Mouse (Mus musculus) heart, embryonic 12.5 days (tissue): Measurements from ENCODE around the gene Ucn2. TPM values are rescaled to one million over a fixed set of nuclear protein-coding genes. Genes with fewer than 3 reads are reported as not detected.
A peak's percentile ranks its signal among the peaks of the same experiment; 100 is the strongest.

ENCODE experiments used
- ATAC-seq: fragments of 200-750 bp; cut with Nextera tagmentation; 2 replicates; pipeline ENCODE4 v1.8.0; 2017; ENCODE audit warnings: moderate TSS enrichment, moderate library complexity; ENCODE audit not compliant: insufficient number of reproducible peaks, low FRiP score
- H3K27ac ChIP-seq: fragments of 300-500 bp; sonication (generic); 2 replicates; pipeline ENCODE4 v1.5.1; 2016; ENCODE audit warnings: mild to moderate bottlenecking, moderate library complexity; ENCODE audit not compliant: poor library complexity, severe bottlenecking
- H3K27me3 ChIP-seq: fragments of 300-500 bp; sonication (generic); replicated peaks from 2 replicates; pipeline ENCODE4 v1.6.1; 2016; ENCODE audit warnings: mild to moderate bottlenecking, moderate library complexity
- H3K36me3 ChIP-seq: fragments of 300-500 bp; sonication (generic); 2 replicates; pipeline ENCODE4 v1.6.1; 2016; ENCODE audit warnings: mild to moderate bottlenecking, moderate library complexity
- H3K4me1 ChIP-seq: fragments of 300-500 bp; sonication (generic); replicated peaks from 2 replicates; pipeline ENCODE4 v1.6.1; 2016; ENCODE audit warnings: mild to moderate bottlenecking
- H3K4me2 ChIP-seq: fragments of 300-500 bp; sonication (generic); 2 replicates; pipeline ENCODE4 v1.6.1; 2016; ENCODE audit warnings: mild to moderate bottlenecking, moderate library complexity
- H3K4me3 ChIP-seq: fragments of 300-500 bp; sonication (generic); 2 replicates; pipeline ENCODE4 v1.5.1; 2016; ENCODE audit warnings: mild to moderate bottlenecking
- H3K9ac ChIP-seq: fragments of 300-500 bp; sonication (generic); 2 replicates; pipeline ENCODE4 v1.6.1; 2016; ENCODE audit warnings: mild to moderate bottlenecking, moderate library complexity
- H3K9me3 ChIP-seq: fragments of 300-500 bp; sonication (generic); replicated peaks from 2 replicates; pipeline ENCODE4 v1.6.1; 2016; ENCODE audit warnings: mild to moderate bottlenecking, moderate library complexity
- WGBS: fragments of 180-500 bp; shearing (Covaris S2); methylation state at CpG from one replicate; pipeline ENCODE4 v1.1.7; 2016; 5-methylcytosine and 5-hydroxymethylcytosine counted together
- polyA plus RNA-seq: library from polyadenylated mRNA; unstranded; fragments of >200 nt; fragmentation: Nextera tagmentation; extraction: Ambion mirVana; gene quantifications from 2 replicates; pipeline ENCODE4 v1.2.1, GENCODE M21; 2016

Ucn2 gene
- polyA plus RNA-seq, 1 experiment from 2014 or later: not detected

DNA sequence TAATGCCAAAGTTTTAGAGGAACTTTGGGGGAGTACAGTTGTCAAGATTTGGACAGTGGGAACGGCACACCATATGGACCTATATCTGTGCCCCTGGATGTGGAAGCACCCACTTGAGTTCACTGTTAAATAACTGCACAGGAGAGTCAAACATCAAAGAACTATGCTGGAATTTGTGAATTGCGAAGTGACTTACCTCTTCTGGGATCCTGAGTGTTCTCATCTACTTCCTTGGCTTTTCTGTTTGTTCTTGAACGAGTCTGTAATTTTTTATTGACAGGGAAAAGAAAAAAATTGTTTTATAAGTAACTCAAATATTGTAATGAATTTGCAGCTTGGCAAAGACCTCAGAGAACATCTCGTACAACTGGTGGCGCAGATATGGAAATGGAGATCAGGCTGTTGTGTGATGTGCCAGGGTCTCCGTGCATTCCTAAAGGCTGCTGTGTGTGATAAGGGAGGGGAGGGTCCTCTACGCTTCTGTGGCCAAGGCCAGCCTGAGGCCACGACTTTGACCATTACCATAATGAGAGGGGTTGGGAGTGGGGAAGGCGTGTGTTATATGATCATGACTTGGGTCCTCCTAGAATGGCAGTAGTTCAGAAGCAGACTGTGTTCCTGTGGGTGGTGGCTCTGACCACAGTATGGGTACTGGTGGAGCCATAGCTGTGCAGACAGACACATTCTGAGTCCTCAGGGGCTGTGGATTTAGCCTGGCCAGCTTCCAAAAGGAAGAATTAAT lies 7.0 kb downstream of the Ucn2 start:
- no peak overlapping the region for H3K27ac ChIP-seq
- WGBS: 49% methylated on average over 9 of the region's 9 CpGs

GRCm38 (mm10) chr9:108996411-108996810 lies 10.6 kb downstream of the Ucn2 start:
- Histone ChIP-seq H3K27ac (no peak overlapping the region), H3K4me2 (no peak overlapping the region), H3K36me3 (no peaks in the 10 kb centered on the region), H3K4me1 (peaks cover 15% of the 10 kb centered on the region), H3K9me3 (no peaks in the 10 kb centered on the region), H3K9ac (no peak overlapping the region), H3K4me3 (no peak overlapping the region), H3K27me3 (no peaks in the 10 kb centered on the region)
- ATAC-seq: no peak
- WGBS: 66% methylated on average over 9 of the region's 9 CpGs

More for the DNA sequence above, 7.0 kb downstream of the Ucn2 start:
- peak overlapping the region; percentile 56; the same call in 1 of the 2 replicates for H3K4me3 ChIP-seq
- no peaks in the 10 kb centered on the region for H3K27me3 ChIP-seq
- no peaks in the 10 kb centered on the region for H3K9me3 ChIP-seq
- no peaks in the 10 kb centered on the region for H3K36me3 ChIP-seq
- no peak overlapping the region for H3K9ac ChIP-seq
- peak overlapping the region; percentile 83 for H3K4me2 ChIP-seq
- H3K4me1 ChIP-seq: peaks cover 42% of the 10 kb centered on the region
- no peak for ATAC-seq

- no peak overlapping the region for H3K4me2 ChIP-seq
- H3K36me3 ChIP-seq: no peaks in the 10 kb centered on the region
- peaks cover 4% of the 10 kb centered on the region; the same call in 1 of the 2 replicates for H3K4me1 ChIP-seq
- H3K9me3 ChIP-seq: no peaks in the 10 kb centered on the region
- 73% methylated on average over 19 of the region's 19 CpGs for WGBS
- no peak overlapping the region for H3K9ac ChIP-seq
- no peak overlapping the region for H3K27ac ChIP-seq
- no peaks in the 10 kb centered on the region for H3K27me3 ChIP-seq
- H3K4me3 ChIP-seq: no peak overlapping the region
- no peak for ATAC-seq
Observed at GRCm38 (mm10) chr9:108998287-108999166, 12.7 kb downstream of the Ucn2 start.

- H3K36me3 ChIP-seq: no peaks in the 10 kb centered on the region
- H3K27ac ChIP-seq: no peak overlapping the region
- no peaks in the 10 kb centered on the region for H3K27me3 ChIP-seq
- H3K4me2 ChIP-seq: no peak overlapping the region
- H3K9ac ChIP-seq: no peak overlapping the region
- no peak overlapping the region for H3K4me3 ChIP-seq
- WGBS: 74% methylated on average over 4 of the region's 4 CpGs
- peaks cover 4% of the 10 kb centered on the region; the same call in 1 of the 2 replicates for H3K4me1 ChIP-seq
- ATAC-seq: no peak
- no peaks in the 10 kb centered on the region for H3K9me3 ChIP-seq
Observed at GRCm38 (mm10) chr9:108999167-108999526, 13.3 kb downstream of the Ucn2 start.

DNA sequence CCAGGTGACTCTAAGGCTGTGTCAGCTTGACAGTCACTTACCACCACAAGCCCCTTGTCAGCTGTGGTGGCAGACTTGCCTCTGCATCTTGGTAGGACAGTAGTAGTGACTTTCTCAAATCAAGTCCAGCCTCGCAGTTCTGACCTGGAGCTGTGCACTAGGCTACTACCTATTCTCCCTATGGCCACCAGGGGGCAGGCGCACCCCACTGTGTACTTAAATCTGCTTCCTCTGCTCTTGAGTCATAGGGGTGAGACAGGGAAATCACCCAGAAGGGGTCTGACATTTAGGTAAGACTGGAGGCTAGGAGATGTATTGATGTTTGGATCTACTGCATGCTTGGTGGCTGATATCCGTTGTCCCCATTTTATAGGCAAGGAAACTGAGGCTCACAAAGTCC lies 14.9 kb downstream of the Ucn2 start:
- no peak overlapping the region for H3K4me3 ChIP-seq
- no peak overlapping the region for H3K27ac ChIP-seq
- H3K9ac ChIP-seq: no peak overlapping the region
- peak; percentile 54 for ATAC-seq
- no peaks in the 10 kb centered on the region for H3K9me3 ChIP-seq
- WGBS: 8% methylated on average over 3 of the region's 3 CpGs
- no peaks in the 10 kb centered on the region for H3K36me3 ChIP-seq
- H3K4me2 ChIP-seq: no peak overlapping the region
- no peaks in the 10 kb centered on the region for H3K27me3 ChIP-seq
- peaks cover 4% of the 10 kb centered on the region; the same call in 1 of the 2 replicates for H3K4me1 ChIP-seq

- no peak overlapping the region for H3K27ac ChIP-seq
- H3K4me3 ChIP-seq: no peak overlapping the region
- no peak for ATAC-seq
- H3K4me1 ChIP-seq: peaks cover 17% of the 10 kb centered on the region
- no peak overlapping the region for H3K9ac ChIP-seq
- WGBS: 51% methylated on average over 2 of the region's 2 CpGs
- H3K4me2 ChIP-seq: no peak overlapping the region
- H3K9me3 ChIP-seq: no peaks in the 10 kb centered on the region
- H3K27me3 ChIP-seq: no peaks in the 10 kb centered on the region
- H3K36me3 ChIP-seq: no peaks in the 10 kb centered on the region
Observed at GRCm38 (mm10) chr9:109003201-109003600, 17.4 kb downstream of the Ucn2 start.

DNA sequence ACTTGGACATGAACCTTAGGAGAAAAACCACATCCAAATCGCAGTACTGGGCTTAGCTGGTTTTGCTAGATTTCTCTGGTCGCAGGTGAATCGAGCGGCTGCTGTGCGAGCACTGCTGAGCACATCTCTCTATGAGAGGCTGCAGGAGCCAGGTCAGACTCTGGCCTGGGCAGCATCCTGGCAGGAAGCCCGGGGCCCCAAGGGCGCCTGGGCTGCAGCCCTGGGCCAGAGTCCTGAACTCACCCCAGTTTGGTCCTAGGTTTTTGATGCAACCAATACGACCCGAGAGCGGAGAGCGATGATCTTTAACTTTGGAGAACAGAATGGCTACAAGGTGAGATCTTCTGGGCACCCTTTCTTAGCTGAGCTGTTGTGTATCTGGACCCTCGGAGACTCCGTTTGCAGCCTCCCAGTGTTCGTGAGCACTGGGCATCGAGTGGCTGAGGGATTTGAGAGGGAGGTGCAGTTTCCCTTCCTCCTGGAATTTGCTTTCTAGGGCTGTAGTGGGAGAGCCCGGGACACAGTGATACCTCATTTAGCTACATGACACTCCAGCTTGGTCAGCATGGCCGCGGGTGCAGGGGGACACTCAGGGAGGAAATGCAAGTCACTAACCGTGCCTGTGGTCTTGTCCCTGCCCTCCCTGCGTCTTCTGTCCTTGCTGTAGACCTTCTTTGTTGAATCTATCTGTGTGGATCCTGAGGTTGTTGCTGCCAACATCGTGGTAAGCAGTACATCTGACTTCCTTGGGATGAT lies 21.4 kb downstream of the Ucn2 start:
- Histone ChIP-seq H3K27ac (no peak overlapping the region), H3K9me3 (no peaks in the 10 kb centered on the region), H3K4me3 (no peak overlapping the region), H3K4me2 (no peak overlapping the region), H3K36me3 (no peaks in the 10 kb centered on the region), H3K9ac (no peak overlapping the region), H3K4me1 (peaks cover 34% of the 10 kb centered on the region), H3K27me3 (no peaks in the 10 kb centered on the region)
- 63% methylated on average over 21 of the region's 21 CpGs for WGBS
- no peak for ATAC-seq

DNA sequence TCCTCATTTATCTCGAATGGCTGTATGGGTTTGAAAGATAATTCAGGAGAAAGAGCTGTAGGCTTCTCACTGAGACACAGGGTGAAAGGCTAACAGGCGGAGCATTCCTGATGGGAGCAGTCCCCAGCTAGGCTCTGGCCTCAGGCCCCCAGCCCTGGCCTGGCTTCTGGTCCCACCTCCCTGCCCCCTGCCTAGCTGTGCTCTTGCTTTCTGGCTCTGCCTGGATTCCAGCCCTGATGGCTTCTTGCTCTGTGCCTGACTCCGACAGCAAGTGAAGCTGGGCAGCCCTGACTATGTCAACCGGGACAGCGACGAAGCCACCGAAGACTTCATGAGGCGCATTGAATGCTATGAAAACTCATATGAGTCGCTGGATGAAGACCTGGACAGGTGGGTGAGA lies 22.3 kb downstream of the Ucn2 start:
- Histone ChIP-seq H3K27ac (no peak overlapping the region), H3K4me3 (no peak overlapping the region), H3K9ac (peak overlapping the region; percentile 16; the same call in 1 of the 2 replicates), H3K9me3 (no peaks in the 10 kb centered on the region), H3K36me3 (no peaks in the 10 kb centered on the region), H3K4me2 (no peak overlapping the region), H3K27me3 (no peaks in the 10 kb centered on the region), H3K4me1 (peaks cover 34% of the 10 kb centered on the region)
- ATAC-seq: no peak
- 71% methylated on average over 9 of the region's 9 CpGs for WGBS

DNA sequence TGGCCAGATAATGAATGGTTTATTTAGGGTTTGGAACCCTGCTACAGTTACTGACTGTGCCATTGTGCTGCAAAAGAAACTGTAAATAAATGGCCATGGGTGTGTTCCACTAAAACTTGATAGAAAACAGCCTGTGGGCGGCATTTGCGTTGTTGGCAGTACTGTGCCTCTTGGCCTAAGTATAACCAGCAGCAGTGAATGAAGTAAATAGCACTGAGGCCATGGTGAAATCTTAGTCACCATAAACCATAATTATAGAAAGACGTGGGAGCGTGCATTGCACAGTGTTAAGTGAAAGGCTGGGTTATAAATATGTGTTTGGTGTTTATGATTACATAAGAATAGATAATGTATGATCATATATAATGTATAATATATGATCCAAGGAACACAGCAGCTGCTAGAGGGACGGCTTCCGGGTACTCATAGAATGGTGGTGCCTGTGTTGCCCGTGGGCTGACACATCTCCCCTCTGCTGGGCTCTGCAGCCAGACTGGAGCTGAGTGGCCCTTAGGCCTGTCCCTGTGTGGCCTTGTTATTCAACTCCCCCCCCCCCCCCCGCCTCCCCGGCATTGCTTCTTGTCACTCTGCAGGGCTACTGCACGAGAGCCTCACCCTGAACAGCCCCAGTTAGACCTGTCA lies 23.3 kb downstream of the Ucn2 start:
- Histone ChIP-seq H3K36me3 (no peaks in the 10 kb centered on the region), H3K4me1 (peaks cover 34% of the 10 kb centered on the region), H3K4me2 (peak overlapping the region; percentile 46; the same call in 1 of the 2 replicates), H3K4me3 (no peak overlapping the region), H3K27ac (no peak overlapping the region), H3K9me3 (no peaks in the 10 kb centered on the region), H3K9ac (peak overlapping the region; percentile 27; the same call in 1 of the 2 replicates), H3K27me3 (no peaks in the 10 kb centered on the region)
- ATAC-seq: no peak
- 63% methylated on average over 9 of the region's 10 CpGs for WGBS

DNA sequence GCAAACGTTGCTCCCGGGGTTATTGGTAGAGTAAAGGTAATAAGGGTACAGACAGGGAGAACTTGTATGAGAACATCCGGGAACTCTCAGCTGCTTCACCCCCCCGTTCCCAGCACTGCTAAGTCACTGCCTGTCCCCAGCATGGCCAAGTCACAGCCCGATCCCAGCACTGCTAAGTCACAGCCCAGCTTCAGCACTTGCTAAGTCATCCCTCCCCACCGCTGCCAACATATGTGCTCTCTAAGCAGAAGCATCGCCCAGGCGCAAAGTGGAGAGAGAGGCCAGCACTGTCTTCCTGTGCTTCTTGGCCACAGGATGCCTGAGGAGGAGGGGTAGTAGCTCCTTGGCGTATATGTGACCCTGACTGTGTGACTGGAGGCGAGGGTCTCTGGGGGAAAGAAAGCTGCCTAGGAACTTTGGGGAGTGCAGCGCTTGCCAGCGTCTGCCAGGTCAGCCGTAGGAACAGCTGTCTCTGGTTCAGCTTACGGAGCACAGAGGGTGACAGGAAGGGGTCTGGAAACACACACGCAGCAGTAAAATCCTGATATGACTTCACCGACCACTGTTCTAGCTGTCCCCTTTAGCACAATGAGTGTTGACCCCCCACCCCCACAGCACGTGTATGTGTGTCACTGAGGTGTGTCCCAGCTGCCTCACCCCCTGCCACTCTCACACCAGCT lies 24.0 kb downstream of the Ucn2 start:
- 28% methylated on average over 17 of the region's 17 CpGs for WGBS
- peak overlapping the region; percentile 46 for H3K4me2 ChIP-seq
- H3K4me1 ChIP-seq: peaks cover 34% of the 10 kb centered on the region
- H3K36me3 ChIP-seq: no peaks in the 10 kb centered on the region
- no peak overlapping the region for H3K4me3 ChIP-seq
- H3K27ac ChIP-seq: no peak overlapping the region
- peak overlapping the region; percentile 27; the same call in 1 of the 2 replicates for H3K9ac ChIP-seq
- no peaks in the 10 kb centered on the region for H3K27me3 ChIP-seq
- ATAC-seq: peak; percentile 63; the same call in 1 of the 2 replicates
- no peaks in the 10 kb centered on the region for H3K9me3 ChIP-seq
